Mouse (Mus musculus): Measurements from ENCODE around the gene 4930579F01Rik. TPM values are rescaled to one million over a fixed set of nuclear protein-coding genes. Genes with fewer than 3 reads are reported as not detected.

Gene 4930579F01Rik
- polyA plus RNA-seq, 1 experiment, result not detected

DNA sequence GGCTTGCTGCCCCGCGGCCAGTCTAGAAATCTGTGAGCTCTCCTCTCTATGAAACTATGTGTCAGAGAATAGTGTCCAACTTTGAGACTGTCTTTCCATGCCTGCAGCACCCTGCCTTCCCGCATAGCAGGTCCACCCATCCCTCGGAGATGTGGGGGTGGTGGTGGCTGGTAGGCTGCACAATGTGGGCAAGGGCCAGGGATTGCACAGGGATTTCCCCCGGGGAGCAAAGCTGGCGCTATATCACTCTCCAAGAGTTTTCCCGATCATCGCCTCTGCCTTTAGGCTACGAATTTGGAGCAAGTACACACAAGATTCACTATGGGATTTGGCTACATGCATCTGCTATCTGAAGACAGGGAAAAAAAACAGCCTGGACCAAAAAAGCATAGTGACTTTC, 3.9 kb upstream of the 4930579F01Rik start:
- no peak overlapping the region for H3K27ac ChIP-seq (ENCODE audit: insufficient read depth, low read length)
- H3K4me3 ChIP-seq (ENCODE audit: insufficient read depth, low read length), result no peak overlapping the region
- no peak for TF ChIP-seq CTCF (IDR thresholded peaks at IDR 0.05; ENCODE audit: extremely low read depth, insufficient read depth, low read length)
- TF ChIP-seq POLR2A (IDR thresholded peaks at IDR 0.05; ENCODE audit: extremely low read depth, insufficient read depth, low read length), result no peak
- H3K4me1 ChIP-seq (ENCODE audit: control insufficient read depth, insufficient read depth, low read length), result no peaks in the 10 kb centered on the region

- Histone ChIP-seq H3K27ac (ENCODE audit: insufficient read depth, low read length) (no peak overlapping the region), H3K4me3 (ENCODE audit: insufficient read depth, low read length) (no peak overlapping the region), H3K4me1 (ENCODE audit: control insufficient read depth, insufficient read depth, low read length) (peaks cover 2% of the 10 kb centered on the region; the same call in 1 of the 2 replicates)
- TF ChIP-seq POLR2A (IDR thresholded peaks at IDR 0.05; ENCODE audit: extremely low read depth, insufficient read depth, low read length) (no peak), CTCF (IDR thresholded peaks at IDR 0.05; ENCODE audit: extremely low read depth, insufficient read depth, low read length) (no peak)
Measured at GRCm38 (mm10) chr3:138197093-138197492, 3.5 kb upstream of the 4930579F01Rik start.

GRCm38 (mm10) chr3:138192260-138192659, 1.4 kb downstream of the 4930579F01Rik start:
- Histone ChIP-seq H3K4me1 (ENCODE audit: control insufficient read depth, insufficient read depth, low read length) (peaks cover 2% of the 10 kb centered on the region; the same call in 1 of the 2 replicates), H3K4me3 (ENCODE audit: insufficient read depth, low read length) (no peak overlapping the region), H3K27ac (ENCODE audit: insufficient read depth, low read length) (no peak overlapping the region)
- TF ChIP-seq POLR2A (IDR thresholded peaks at IDR 0.05; ENCODE audit: extremely low read depth, insufficient read depth, low read length) (no peak), CTCF (IDR thresholded peaks at IDR 0.05; ENCODE audit: extremely low read depth, insufficient read depth, low read length) (no peak)

DNA sequence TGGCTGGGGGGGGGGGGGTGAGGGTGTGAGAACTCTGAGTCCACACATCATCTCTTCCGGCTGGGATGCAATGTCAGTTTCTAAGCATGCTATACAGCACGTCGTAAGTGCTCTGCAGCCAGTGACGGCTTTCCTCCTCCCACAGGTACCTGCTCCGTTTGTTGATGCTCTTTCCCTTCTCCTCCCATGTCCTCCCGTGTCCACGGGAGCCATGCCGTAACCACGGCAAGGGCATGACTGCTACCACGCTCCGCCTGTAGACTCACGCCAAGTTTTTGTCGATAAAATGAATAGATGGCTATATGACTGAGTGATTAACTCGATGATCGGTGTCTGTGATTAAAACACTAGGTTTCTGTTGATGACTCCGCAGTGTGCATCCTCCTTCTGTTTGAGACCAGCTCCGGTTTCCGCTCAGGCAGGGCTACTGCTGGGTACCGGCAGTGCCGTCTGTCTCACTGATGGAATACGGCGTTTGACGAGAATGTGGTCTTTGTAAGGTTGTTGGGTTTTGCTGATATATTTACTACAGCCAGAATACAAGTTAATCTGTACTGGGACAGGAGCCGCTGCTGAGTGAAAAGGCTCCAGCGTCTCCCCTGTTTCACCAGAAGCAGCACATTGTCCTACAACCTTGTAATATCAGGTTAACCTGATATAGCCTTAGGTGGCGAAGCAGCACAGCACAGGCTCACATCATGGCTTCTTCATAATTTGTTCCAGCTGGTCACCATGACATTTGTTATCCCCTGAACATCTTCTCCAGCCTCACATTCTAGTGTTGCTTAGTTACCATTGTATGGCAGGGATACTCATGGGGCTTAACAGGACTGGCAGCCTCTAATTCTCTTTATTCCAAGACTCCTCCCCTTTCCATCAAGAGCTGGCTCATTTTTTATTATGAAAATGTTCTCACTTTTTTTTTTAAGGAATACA, 7.4 kb downstream of the 4930579F01Rik start:
- TF ChIP-seq CTCF (IDR thresholded peaks at IDR 0.05; ENCODE audit: extremely low read depth, insufficient read depth, low read length) (no peak), POLR2A (IDR thresholded peaks at IDR 0.05; ENCODE audit: extremely low read depth, insufficient read depth, low read length) (no peak)
- H3K27ac ChIP-seq (ENCODE audit: insufficient read depth, low read length), result no peak overlapping the region
- no peak overlapping the region for H3K4me3 ChIP-seq (ENCODE audit: insufficient read depth, low read length)
- H3K4me1 ChIP-seq (ENCODE audit: control insufficient read depth, insufficient read depth, low read length), result no peaks in the 10 kb centered on the region

DNA sequence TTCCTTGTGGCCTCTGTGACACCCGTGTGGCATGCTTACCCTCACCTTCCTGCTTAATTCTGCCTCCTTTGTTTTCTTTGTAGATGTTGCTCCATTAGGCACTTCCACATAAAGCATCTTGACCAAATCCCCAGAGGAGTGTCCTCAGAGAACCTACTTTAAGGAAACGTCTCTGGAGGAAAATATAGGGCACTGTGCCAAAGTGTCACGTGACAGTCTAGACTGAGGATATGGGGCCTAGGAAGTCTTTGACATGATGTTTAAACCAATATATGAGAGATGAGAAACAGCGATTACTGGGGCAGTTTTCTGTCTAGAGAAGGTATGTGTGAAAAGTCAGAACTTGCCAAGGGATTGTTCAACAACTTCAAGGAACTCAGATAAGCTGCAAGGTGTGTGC, 8.3 kb downstream of the 4930579F01Rik start:
- no peak overlapping the region for H3K27ac ChIP-seq (ENCODE audit: insufficient read depth, low read length)
- no peak for TF ChIP-seq POLR2A (IDR thresholded peaks at IDR 0.05; ENCODE audit: extremely low read depth, insufficient read depth, low read length)
- no peak for TF ChIP-seq CTCF (IDR thresholded peaks at IDR 0.05; ENCODE audit: extremely low read depth, insufficient read depth, low read length)
- no peak overlapping the region for H3K4me3 ChIP-seq (ENCODE audit: insufficient read depth, low read length)
- H3K4me1 ChIP-seq (ENCODE audit: control insufficient read depth, insufficient read depth, low read length), result no peaks in the 10 kb centered on the region

DNA sequence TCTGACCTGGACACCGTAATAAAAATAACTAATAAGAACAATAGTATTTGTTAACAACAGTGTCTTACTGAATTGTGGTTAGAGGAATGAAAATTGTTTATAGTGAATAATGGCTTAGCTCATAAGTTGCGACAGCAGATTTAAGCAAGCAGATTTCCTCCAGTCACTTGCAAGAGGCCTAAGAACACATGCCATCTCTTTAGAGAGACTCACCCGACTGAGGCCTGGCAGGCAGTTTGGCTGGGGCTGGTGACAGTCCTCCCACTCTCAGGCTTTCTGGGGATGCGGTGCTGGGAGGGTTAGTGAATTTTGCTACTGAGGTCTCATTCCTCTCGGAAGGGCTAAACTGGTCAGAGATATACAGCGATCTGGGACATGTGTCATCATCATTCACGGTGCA, 10.3 kb downstream of the 4930579F01Rik start:
- Histone ChIP-seq H3K4me3 (ENCODE audit: insufficient read depth, low read length) (no peak overlapping the region), H3K4me1 (ENCODE audit: control insufficient read depth, insufficient read depth, low read length) (no peaks in the 10 kb centered on the region), H3K27ac (ENCODE audit: insufficient read depth, low read length) (no peak overlapping the region)
- TF ChIP-seq POLR2A (IDR thresholded peaks at IDR 0.05; ENCODE audit: extremely low read depth, insufficient read depth, low read length), result no peak
- no peak for TF ChIP-seq CTCF (IDR thresholded peaks at IDR 0.05; ENCODE audit: extremely low read depth, insufficient read depth, low read length)

- Histone ChIP-seq H3K27ac (ENCODE audit: insufficient read depth, low read length) (no peak overlapping the region), H3K4me3 (ENCODE audit: insufficient read depth, low read length) (no peak overlapping the region), H3K4me1 (ENCODE audit: control insufficient read depth, insufficient read depth, low read length) (no peaks in the 10 kb centered on the region)
- TF ChIP-seq CTCF (IDR thresholded peaks at IDR 0.05; ENCODE audit: extremely low read depth, insufficient read depth, low read length) (no peak), POLR2A (IDR thresholded peaks at IDR 0.05; ENCODE audit: extremely low read depth, insufficient read depth, low read length) (no peak)
Measured at GRCm38 (mm10) chr3:138182019-138182418, 11.6 kb downstream of the 4930579F01Rik start.

GRCm38 (mm10) chr3:138175551-138175950, 18.1 kb downstream of the 4930579F01Rik start:
- TF ChIP-seq POLR2A (IDR thresholded peaks at IDR 0.05; ENCODE audit: extremely low read depth, insufficient read depth, low read length) (no peak), CTCF (IDR thresholded peaks at IDR 0.05; ENCODE audit: extremely low read depth, insufficient read depth, low read length) (no peak)
- Histone ChIP-seq H3K4me1 (ENCODE audit: control insufficient read depth, insufficient read depth, low read length) (no peaks in the 10 kb centered on the region), H3K27ac (ENCODE audit: insufficient read depth, low read length) (no peak overlapping the region), H3K4me3 (ENCODE audit: insufficient read depth, low read length) (no peak overlapping the region)

DNA sequence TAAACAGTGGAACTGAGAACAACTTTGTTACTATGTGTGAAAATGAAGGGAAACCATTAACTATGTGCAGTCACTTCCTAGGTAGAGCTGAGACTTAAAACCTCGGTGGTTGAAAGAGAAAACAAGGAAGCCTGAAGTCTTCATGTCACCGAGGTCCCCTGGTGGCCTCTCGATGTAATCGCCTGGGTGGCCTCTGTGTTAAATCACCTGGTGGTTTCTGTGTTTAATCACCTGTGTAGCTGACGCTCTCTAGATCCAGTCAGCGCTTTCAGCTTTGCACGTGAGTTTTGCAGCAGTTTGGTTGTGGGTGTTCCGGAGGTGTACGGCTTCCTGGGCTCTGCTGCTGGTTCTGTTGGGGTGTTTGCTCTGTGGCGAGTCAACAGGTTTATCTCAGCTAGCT, 20.3 kb downstream of the 4930579F01Rik start:
- H3K4me1 ChIP-seq (ENCODE audit: control insufficient read depth, insufficient read depth, low read length), result no peaks in the 10 kb centered on the region
- TF ChIP-seq POLR2A (IDR thresholded peaks at IDR 0.05; ENCODE audit: extremely low read depth, insufficient read depth, low read length) (no peak), CTCF (IDR thresholded peaks at IDR 0.05; ENCODE audit: extremely low read depth, insufficient read depth, low read length) (0 out of 2 replicates have a peak, but pooled peaks have one; percentile 0)
- H3K4me3 ChIP-seq (ENCODE audit: insufficient read depth, low read length), result no peak overlapping the region
- no peak overlapping the region for H3K27ac ChIP-seq (ENCODE audit: insufficient read depth, low read length)

Measured in cortical plate, adult 2 months (tissue).